In genomic region chr2:4467314-4467713, GRCm38 (mm10) we compare ENCODE assay signal across 1 mouse cellular context.
TF ChIP-seq lines count a peak whose summit lies in the region.

No protein-coding gene starts in this region.

TF ChIP-seq in MEL, 35 proteins besides CTCF, POLR2A, EP300 and RAD21 (continued from another document):
- TF ChIP-seq RCOR1 (IDR thresholded peaks at IDR 0.05; ENCODE audit: low read depth, low read length) (peak; percentile 84), MAFK (IDR thresholded peaks at IDR 0.05; ENCODE audit: borderline replicate concordance, low read depth, low read length) (no peak), ZC3H11A (IDR thresholded peaks at IDR 0.05; ENCODE audit: low read depth, low read length) (no peak), TBP (IDR thresholded peaks at IDR 0.05; ENCODE audit: low read depth, low read length) (no peak; the same call in 1 of the 2 replicates), GABPA (IDR thresholded peaks at IDR 0.05; ENCODE audit: low read depth, low read length) (no peak), UBTF (IDR thresholded peaks at IDR 0.05; ENCODE audit: borderline replicate concordance, insufficient read depth, low read depth, low read length) (no peak), ELF1 (IDR thresholded peaks at IDR 0.05; ENCODE audit: low read depth, low read length) (no peak), ZKSCAN1 (IDR thresholded peaks at IDR 0.05; ENCODE audit: low read depth, low read length) (no peak)
